Mouse (Mus musculus) hindbrain, embryonic 15.5 days (tissue): ENCODE results near the gene Vps13c. TPM values are rescaled to one million over a fixed set of nuclear protein-coding genes. Genes with fewer than 3 reads are reported as not detected.
A peak's percentile ranks its signal among the peaks of the same experiment; 100 is the strongest.

ENCODE experiments used
- ATAC-seq: fragments of 200-750 bp; cut with Nextera tagmentation; 2 replicates; pipeline ENCODE4 v1.8.0; 2017; ENCODE audit warnings: low read depth, moderate number of reproducible peaks, moderate TSS enrichment; ENCODE audit not compliant: low FRiP score
- H3K27ac ChIP-seq: fragments of 300-500 bp; sonication (generic); replicated peaks from 2 replicates; pipeline ENCODE4 v1.5.1; 2015; ENCODE audit warnings: mild to moderate bottlenecking, inconsistent platforms
- H3K27me3 ChIP-seq: fragments of 300-500 bp; sonication (generic); 2 replicates; pipeline ENCODE4 v1.6.1; 2015; ENCODE audit warnings: control low read depth, inconsistent platforms
- H3K36me3 ChIP-seq: fragments of 300-500 bp; sonication (generic); 2 replicates; pipeline ENCODE4 v1.6.1; 2015; ENCODE audit warnings: control low read depth, inconsistent platforms
- H3K4me1 ChIP-seq: fragments of 300-500 bp; sonication (generic); replicated peaks from 2 replicates; pipeline ENCODE4 v1.6.1; 2015; ENCODE audit warnings: control low read depth, inconsistent platforms
- H3K4me2 ChIP-seq: fragments of 300-500 bp; sonication (generic); 2 replicates; pipeline ENCODE4 v1.6.1; 2015; ENCODE audit warnings: moderate library complexity, mild to moderate bottlenecking, inconsistent platforms
- H3K4me3 ChIP-seq: fragments of 300-500 bp; sonication (generic); 2 replicates; pipeline ENCODE4 v1.5.1; 2015; ENCODE audit warnings: mild to moderate bottlenecking, inconsistent platforms
- H3K9ac ChIP-seq: fragments of 300-500 bp; sonication (generic); 2 replicates; pipeline ENCODE4 v1.6.1; 2015; ENCODE audit warnings: inconsistent platforms
- H3K9me3 ChIP-seq: fragments of 300-500 bp; sonication (generic); 2 replicates; pipeline ENCODE4 v1.6.1; 2016; ENCODE audit warnings: control low read depth, inconsistent platforms
- WGBS: fragments of 180-500 bp; shearing (Covaris S2); methylation state at CpG from one replicate; pipeline ENCODE4 v1.1.7; 2015; 5-methylcytosine and 5-hydroxymethylcytosine counted together
- polyA plus RNA-seq: library from polyadenylated mRNA; unstranded; fragments of >200 nt; fragmentation: Nextera tagmentation; extraction: Ambion mirVana; gene quantifications from 2 replicates; pipeline ENCODE4 v1.2.1, GENCODE M21; 2015

Gene Vps13c
- polyA plus RNA-seq, 1 experiment from 2014 or later = 7.7 TPM

DNA sequence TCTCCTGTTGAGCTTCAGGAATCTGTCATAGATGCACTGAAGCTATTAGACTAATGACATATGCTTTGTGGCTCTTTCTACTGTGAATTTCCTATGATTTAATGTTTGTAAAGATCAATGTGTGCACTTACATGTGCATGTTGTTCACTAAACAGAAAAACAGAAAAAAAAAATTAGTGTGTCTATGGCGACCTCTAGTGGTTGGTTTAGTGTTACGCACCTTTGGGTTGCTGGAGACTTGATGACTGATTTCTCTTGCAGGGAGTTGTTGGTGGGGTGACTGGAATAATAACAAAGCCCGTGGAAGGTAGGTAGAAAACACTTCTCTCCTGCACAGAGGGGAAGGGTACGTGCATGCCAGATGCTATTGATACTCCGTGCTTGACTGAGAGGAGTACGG, 133.3 kb downstream of the Vps13c start:
- no peak for ATAC-seq
- Histone ChIP-seq H3K27me3 (no peaks in the 10 kb centered on the region), H3K27ac (no peak overlapping the region), H3K4me3 (no peak overlapping the region), H3K9me3 (no peaks in the 10 kb centered on the region), H3K36me3 (peaks cover 13% of the 10 kb centered on the region), H3K4me2 (no peak overlapping the region), H3K4me1 (no peaks in the 10 kb centered on the region), H3K9ac (no peak overlapping the region)
- WGBS = 38% methylated on average over 6 of the region's 6 CpGs

DNA sequence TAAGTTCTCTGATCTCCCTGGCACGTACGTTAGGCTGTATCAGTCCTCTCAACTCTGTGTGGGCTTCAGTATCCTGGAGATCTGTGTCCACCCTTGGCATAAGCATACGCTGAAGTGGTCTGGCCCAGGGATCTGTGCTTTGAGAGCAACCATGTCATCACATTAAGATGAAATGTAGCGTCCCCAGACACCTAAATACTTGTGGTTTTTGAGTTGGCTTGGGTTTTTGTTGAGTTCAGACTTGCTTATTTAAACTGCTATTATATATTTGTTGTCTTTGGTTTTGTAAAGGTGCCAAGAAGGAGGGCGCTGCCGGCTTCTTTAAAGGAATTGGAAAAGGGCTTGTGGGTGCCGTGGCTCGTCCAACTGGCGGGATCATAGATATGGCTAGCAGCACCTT, 135.3 kb downstream of the Vps13c start:
- Histone ChIP-seq H3K36me3 (peaks cover 13% of the 10 kb centered on the region), H3K27me3 (no peaks in the 10 kb centered on the region), H3K9ac (no peak overlapping the region), H3K4me2 (no peak overlapping the region), H3K4me1 (no peaks in the 10 kb centered on the region), H3K27ac (no peak overlapping the region), H3K4me3 (no peak overlapping the region), H3K9me3 (no peaks in the 10 kb centered on the region)
- no peak for ATAC-seq
- WGBS = 94% methylated on average over 9 of the region's 9 CpGs

DNA sequence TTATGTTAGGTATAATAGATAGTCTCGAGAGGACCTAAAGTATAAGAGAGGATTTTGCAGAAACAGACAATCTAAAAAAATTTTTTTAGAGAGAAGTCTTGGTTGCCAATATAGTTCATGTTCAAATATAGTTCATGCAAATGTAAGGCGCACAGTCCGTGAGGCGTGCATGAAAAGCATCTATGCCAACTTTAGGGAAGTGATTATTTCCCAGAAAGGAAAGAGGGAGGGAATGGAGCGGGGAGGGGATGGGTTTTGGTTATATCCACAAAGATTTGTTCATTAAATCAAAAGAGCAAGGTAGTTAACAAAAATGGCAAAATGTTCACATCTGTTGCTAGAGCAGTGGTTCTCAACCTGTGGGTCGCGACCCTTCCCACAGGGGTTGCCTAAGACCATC, 166.4 kb downstream of the Vps13c start:
- Histone ChIP-seq H3K27ac (no peak overlapping the region), H3K4me3 (no peak overlapping the region), H3K9ac (no peak overlapping the region), H3K4me2 (no peak overlapping the region), H3K9me3 (no peaks in the 10 kb centered on the region), H3K4me1 (no peaks in the 10 kb centered on the region), H3K36me3 (no peaks in the 10 kb centered on the region), H3K27me3 (no peaks in the 10 kb centered on the region)
- 95% methylated on average over 7 of the region's 7 CpGs for WGBS
- ATAC-seq = no peak

DNA sequence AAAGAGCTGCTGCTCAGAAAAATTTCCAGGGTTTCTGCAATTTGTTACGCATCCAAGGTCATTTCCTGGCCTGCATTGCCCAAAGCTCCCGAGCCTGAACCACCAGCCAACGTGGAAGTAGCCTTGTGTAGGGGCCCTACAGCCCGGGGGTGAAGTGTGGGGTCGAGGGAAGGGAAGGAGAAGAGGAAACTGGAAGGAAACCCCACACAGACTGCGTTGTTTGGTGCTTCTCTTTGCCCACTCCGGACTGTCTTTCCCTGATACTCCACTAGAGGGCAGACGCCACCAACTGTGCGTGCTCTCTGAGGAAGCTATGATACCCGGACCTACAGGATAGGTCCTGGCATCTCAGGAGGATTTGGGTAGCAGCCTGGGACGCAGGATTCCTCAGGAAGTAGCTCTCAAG, 174.8 kb downstream of the Vps13c start:
- no peaks in the 10 kb centered on the region for H3K36me3 ChIP-seq
- peak; percentile 49; the same call in 1 of the 2 replicates for ATAC-seq
- no peak overlapping the region for H3K4me3 ChIP-seq
- 7% methylated on average over 11 of the region's 11 CpGs for WGBS
- H3K27me3 ChIP-seq = 0 out of 2 replicates have a peak, but pooled peaks cover 3% of the 10 kb centered on the region
- H3K9me3 ChIP-seq = no peaks in the 10 kb centered on the region
- no peak overlapping the region for H3K27ac ChIP-seq
- H3K4me2 ChIP-seq = no peak overlapping the region
- H3K4me1 ChIP-seq = peaks cover 5% of the 10 kb centered on the region; the same call in 1 of the 2 replicates
- no peak overlapping the region for H3K9ac ChIP-seq

DNA sequence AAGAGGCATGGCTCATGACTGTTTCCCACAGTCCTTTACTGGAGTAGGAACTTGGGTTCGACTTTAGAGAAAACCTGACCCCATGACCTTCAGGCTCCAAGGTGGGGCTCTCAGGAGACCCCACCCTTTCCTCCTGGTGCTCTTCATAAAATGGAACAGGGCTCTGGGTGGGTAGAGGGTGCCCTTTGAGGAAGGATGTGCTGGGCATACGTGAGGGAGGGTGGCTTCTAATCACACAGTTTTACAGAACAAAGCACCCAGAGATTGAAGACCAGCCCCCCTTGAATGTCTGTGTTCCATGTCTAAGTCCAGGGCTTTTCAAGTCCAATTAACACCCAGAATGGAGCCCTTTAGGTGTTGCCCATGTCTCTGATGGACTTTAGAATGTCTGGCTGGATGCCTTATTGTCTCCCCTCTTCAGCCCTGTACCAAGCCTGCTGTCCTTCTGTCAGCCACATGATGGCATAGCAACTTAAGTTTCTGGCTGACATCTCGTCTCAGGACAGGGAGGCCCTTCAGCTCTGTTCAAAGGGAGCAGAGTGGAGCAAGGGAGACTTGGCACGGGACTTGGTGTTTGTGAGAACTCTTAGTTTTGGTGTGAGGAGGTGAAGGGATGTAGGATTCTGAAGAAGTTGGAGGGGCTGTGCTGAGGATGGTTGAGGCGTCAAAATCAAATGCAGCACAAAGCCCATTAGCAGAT, 176.2 kb downstream of the Vps13c start:
- Histone ChIP-seq H3K4me2 (no peak overlapping the region), H3K27me3 (0 out of 2 replicates have a peak, but pooled peaks cover 3% of the 10 kb centered on the region), H3K36me3 (no peaks in the 10 kb centered on the region), H3K9me3 (no peaks in the 10 kb centered on the region), H3K4me1 (peaks cover 5% of the 10 kb centered on the region; the same call in 1 of the 2 replicates), H3K4me3 (no peak overlapping the region), H3K27ac (no peak overlapping the region), H3K9ac (no peak overlapping the region)
- 47% methylated on average over 5 of the region's 5 CpGs for WGBS
- peak; percentile 89 for ATAC-seq

DNA sequence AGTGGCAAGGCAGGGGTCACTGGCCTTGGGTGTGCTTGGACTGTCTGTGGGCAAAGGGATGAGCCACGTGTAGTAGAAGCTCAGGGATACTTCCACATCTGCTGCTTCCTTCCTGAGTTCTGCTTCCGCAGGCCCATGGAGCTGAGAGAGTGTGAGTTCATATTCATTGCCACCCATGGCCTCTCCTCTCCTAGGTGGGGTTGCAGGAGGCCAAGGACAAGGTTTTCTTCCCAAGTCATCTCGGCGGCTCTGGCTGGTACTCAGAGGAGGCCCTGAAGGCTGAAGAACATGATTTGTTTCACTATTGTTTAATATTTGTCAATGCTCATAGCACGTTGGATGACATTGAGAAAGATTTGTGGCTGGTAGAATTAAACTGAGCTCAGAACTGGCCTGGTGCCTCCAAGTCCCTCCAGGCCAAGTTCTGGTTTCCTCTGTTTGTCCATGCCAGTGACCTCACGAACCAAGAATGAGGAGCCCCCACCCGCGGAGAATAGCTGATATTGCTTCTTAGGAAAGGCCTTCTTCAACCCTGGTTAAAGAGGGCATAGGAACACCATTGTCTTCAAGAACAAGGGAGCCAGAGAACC, 180.7 kb downstream of the Vps13c start:
- WGBS = 89% methylated on average over 8 of the region's 8 CpGs
- no peaks in the 10 kb centered on the region for H3K36me3 ChIP-seq
- ATAC-seq = no peak

DNA sequence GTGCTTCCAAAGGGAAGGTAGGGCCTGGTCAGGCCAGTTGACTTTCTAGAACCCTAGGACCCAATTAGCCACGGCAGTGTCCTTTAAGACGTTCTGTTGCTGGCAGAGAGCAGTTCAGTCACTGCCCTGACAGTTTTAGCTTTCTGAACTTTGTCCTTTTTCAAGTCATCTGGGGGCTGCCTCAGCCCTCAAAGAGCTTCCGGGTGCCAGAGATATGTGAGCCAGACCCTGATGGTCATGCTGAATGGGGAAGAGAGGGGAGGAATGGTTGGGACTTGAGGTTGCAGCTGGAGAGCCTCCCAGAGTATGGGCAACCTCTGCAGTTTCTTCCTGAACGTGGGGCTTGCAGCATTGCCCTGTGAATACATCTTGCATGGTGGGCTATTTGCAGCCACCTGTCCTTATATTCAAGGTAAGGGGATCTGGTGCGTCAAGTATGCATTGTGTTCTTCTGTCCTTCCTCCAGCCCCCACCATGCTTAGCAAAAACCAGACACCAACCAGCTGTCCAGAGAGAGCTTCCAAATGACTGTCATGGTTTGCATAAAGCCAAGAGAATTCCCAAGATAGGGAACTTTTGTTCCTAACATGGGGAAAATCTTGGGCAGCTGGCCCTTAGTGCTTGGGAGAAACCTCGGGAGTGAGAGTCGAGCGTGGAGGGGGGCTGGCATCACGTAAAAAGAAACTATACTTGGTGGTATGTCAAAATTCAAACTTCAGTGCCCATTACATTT, 182.3 kb downstream of the Vps13c start:
- Histone ChIP-seq H3K9ac (no peak overlapping the region), H3K4me1 (no peaks in the 10 kb centered on the region), H3K9me3 (no peaks in the 10 kb centered on the region), H3K36me3 (no peaks in the 10 kb centered on the region), H3K4me2 (no peak overlapping the region), H3K4me3 (no peak overlapping the region), H3K27ac (no peak overlapping the region), H3K27me3 (no peaks in the 10 kb centered on the region)
- ATAC-seq = no peak
- WGBS = 87% methylated on average over 9 of the region's 9 CpGs

More for the DNA sequence above, 180.7 kb downstream of the Vps13c start:
- Histone ChIP-seq H3K27ac (no peak overlapping the region), H3K4me3 (no peak overlapping the region), H3K9ac (no peak overlapping the region), H3K4me2 (no peak overlapping the region), H3K4me1 (no peaks in the 10 kb centered on the region), H3K9me3 (no peaks in the 10 kb centered on the region), H3K27me3 (0 out of 2 replicates have a peak, but pooled peaks cover 1% of the 10 kb centered on the region)

DNA sequence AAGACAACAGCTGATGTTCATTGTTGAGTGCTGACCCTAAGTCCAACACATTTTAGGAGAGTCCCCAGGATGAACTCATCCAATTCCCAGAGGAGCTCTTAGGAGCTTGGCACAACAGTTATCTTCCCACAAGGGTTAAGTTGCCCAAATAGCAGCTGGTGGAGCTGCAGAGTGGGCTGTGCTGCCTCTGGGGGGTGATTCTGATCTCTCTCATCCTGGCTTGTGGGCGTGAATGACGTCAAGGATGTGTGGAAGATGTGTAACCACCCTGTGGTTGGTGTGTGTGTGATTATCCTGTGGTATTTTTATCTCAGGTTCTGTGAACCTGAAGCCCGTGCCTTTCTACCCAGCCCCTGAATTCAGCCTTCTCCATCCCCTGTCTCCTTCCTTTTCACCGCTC, 188.4 kb downstream of the Vps13c start:
- Histone ChIP-seq H3K4me1 (no peaks in the 10 kb centered on the region), H3K9me3 (no peaks in the 10 kb centered on the region), H3K4me3 (no peak overlapping the region), H3K27ac (no peak overlapping the region), H3K27me3 (no peaks in the 10 kb centered on the region), H3K9ac (no peak overlapping the region), H3K4me2 (no peak overlapping the region), H3K36me3 (no peaks in the 10 kb centered on the region)
- ATAC-seq = no peak
- 79% methylated on average over 4 of the region's 4 CpGs for WGBS

DNA sequence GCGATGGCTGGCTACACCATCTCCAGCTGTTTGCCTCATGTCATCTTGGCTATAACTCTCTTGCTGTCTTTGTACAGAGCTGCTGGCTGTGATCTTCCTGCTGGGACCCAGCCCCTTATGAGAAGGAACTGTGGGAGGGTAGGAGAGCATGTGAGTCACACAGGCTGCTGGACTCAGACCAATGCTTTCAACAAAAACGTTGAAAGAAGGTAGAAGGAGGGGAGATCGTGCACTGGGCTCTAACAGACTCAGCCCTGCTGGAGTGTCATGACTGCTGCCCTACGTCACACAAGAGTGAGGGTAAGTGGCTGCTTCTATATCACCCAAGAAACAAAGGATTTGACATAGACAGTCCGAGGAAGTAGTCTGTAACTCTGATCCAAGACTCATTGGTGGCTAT, 193.6 kb downstream of the Vps13c start:
- Histone ChIP-seq H3K36me3 (no peaks in the 10 kb centered on the region), H3K27me3 (no peaks in the 10 kb centered on the region), H3K4me3 (no peak overlapping the region), H3K4me2 (no peak overlapping the region), H3K4me1 (no peaks in the 10 kb centered on the region), H3K9ac (no peak overlapping the region), H3K27ac (no peak overlapping the region), H3K9me3 (no peaks in the 10 kb centered on the region)
- 65% methylated on average over 5 of the region's 5 CpGs for WGBS
- ATAC-seq = no peak

Other genes starting within 250 kb of the Vps13c start
- 0.85 and 1.2 TPM in 2 replicates for gene C2cd4b, start 81.0 kb upstream of the Vps13c start, polyA plus RNA-seq
- gene C2cd4a, start 8.1 kb upstream of the Vps13c start, polyA plus RNA-seq = 0.71 and 0.80 TPM in 2 replicates